Mouse (Mus musculus): Measurements from ENCODE around the gene Braf. TPM values are rescaled to one million over a fixed set of nuclear protein-coding genes. Genes with fewer than 3 reads are reported as not detected.
"Not testable (repeated sequence)": the region's sequence is repeated elsewhere in the genome, so short reads cannot be mapped to it uniquely, and the experiment has no call there.

Braf gene
- polyA plus RNA-seq, 1 experiment from 2014 or later, result 23.6 TPM

DNA sequence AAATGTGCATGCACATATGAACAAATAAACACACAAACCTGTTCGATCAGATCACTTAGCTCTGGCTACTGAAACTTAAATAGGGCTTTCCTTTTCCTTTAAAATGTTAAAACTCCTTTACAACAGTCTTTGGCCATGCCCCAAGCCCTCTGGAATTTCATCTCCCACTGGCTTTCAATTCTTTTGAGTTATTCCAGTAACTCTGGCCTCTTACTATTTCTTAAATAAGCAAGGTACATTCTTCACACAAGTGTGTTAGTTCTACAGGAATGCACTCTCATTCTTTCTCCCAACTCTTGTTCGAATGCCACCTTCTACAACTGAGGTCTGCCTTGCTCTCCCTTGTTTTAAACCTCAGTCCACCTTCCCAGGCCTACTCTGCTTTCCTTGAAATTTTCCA is 8.2 kb downstream of the Braf start:
- Histone ChIP-seq H3K4me1 (replicated peaks) (peaks cover 12% of the 10 kb centered on the region; the same call in 1 of the 2 replicates), H3K9ac (no peak overlapping the region), H3K27me3 (no peaks in the 10 kb centered on the region), H3K9me3 (no peaks in the 10 kb centered on the region), H3K4me3 (no peak overlapping the region), H3K4me2 (no peak overlapping the region), H3K36me3 (no peaks in the 10 kb centered on the region), H3K27ac (replicated peaks) (no peak overlapping the region)
- 86% methylated on average over 2 of the region's 2 CpGs for WGBS
- no peak for ATAC-seq (ENCODE audit: low FRiP score, low read depth)

DNA sequence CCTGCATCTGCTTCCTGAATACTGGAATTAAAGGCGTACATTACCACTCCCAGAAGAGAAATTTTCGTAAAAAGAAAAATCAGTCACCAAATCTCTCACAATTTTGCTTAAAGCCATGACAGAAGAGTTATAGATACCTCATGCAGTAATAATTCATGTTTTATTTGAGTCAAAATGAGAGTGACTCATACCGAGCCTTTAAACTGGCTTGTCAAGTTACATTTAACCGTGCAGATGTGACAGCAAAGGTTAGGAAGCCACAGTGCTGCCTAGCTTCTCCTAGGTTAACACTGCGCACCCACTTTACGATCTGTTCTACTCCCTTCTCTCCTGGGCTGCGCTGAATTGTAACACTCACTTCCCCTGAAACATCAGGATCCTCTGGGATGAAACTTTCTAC is 10.9 kb downstream of the Braf start:
- no peaks in the 10 kb centered on the region for H3K27me3 ChIP-seq
- no peaks in the 10 kb centered on the region for H3K4me1 ChIP-seq (replicated peaks)
- ATAC-seq (ENCODE audit: low FRiP score, low read depth), result no peak; the same call in 1 of the 2 replicates

DNA sequence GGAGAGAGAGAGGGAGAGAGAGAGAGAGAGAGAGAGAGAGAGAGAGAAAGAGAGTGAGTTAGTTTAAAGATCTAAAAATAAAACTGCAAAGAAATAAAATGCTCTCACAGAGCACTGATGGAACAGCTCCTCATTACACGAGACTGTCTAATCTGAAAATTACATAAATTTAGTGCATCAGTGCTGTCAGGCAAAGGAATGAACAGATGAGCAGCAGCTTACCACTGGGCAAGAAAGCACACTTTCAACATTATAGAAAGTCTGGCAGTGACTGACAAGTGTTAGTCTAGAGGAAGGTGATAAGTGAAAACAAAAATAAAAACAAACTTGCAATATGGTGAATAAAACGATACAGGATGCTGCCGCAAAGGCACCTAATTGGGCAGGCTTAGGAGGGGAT is 11.9 kb downstream of the Braf start:
- Histone ChIP-seq H3K9me3 (no peaks in the 10 kb centered on the region), H3K27ac (replicated peaks) (no peak overlapping the region), H3K36me3 (no peaks in the 10 kb centered on the region), H3K4me1 (replicated peaks) (no peaks in the 10 kb centered on the region), H3K4me2 (no peak overlapping the region), H3K27me3 (no peaks in the 10 kb centered on the region), H3K4me3 (no peak overlapping the region), H3K9ac (no peak overlapping the region)
- WGBS, result 82% methylated on average over 3 of the region's 3 CpGs
- ATAC-seq (ENCODE audit: low FRiP score, low read depth), result no peak

More for the DNA sequence above, 10.9 kb downstream of the Braf start:
- Histone ChIP-seq H3K4me2 (no peak overlapping the region), H3K36me3 (no peaks in the 10 kb centered on the region), H3K9ac (no peak overlapping the region), H3K9me3 (no peaks in the 10 kb centered on the region), H3K27ac (replicated peaks) (no peak overlapping the region), H3K4me3 (no peak overlapping the region)
- 82% methylated on average over 7 of the region's 7 CpGs for WGBS

DNA sequence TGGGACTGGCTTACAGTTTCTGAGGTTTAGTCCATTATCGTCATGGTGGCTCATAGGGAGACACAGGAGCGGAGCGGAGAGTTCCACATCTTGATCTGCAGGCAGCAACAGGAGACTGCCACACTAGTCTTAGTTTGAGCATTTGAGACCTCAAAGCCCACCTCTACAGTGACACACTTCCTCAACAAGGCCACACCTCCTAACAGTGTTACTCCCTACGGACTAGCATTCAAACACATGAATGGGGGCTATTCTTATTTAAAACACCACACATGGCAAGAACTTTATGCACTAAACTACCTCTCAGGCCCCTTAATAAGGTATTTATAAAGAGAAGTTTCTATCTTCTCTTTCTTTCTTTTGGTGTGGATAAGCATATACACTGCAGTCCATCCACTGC is 19.6 kb downstream of the Braf start:
- WGBS, result 87% methylated on average over 4 of the region's 4 CpGs

DNA sequence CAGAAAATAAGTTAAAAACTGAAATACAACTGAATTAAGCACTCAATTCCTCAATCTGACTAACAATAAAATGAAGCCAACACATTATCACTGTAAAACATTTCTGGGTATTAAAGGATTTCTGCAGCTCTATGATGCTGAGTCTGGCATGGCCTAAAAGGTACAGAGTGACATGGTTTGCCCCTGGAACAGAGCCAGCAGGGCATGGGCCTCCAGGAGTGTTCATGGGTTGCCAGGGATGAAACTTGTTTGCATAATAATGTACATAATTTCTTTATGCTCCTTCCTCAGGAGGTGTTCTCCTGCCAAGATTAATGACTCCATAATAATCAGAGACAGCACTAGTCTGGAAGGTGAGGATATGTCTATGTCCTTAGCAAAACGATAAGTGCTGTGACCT is 32.1 kb downstream of the Braf start:
- no peak overlapping the region for H3K4me2 ChIP-seq
- H3K9me3 ChIP-seq, result no peaks in the 10 kb centered on the region
- peaks cover 3% of the 10 kb centered on the region; the same call in 1 of the 2 replicates for H3K4me1 ChIP-seq (replicated peaks)
- no peak overlapping the region for H3K4me3 ChIP-seq
- H3K36me3 ChIP-seq, result no peaks in the 10 kb centered on the region
- no peak for ATAC-seq (ENCODE audit: low FRiP score, low read depth)
- 46% methylated on average over 1 of the region's 1 CpGs for WGBS
- H3K9ac ChIP-seq, result no peak overlapping the region
- H3K27ac ChIP-seq (replicated peaks), result no peak overlapping the region
- no peaks in the 10 kb centered on the region for H3K27me3 ChIP-seq

More for the DNA sequence above, 19.6 kb downstream of the Braf start:
- H3K27me3 ChIP-seq, result no peaks in the 10 kb centered on the region
- ATAC-seq (ENCODE audit: low FRiP score, low read depth), result no peak
- no peaks in the 10 kb centered on the region for H3K9me3 ChIP-seq
- H3K9ac ChIP-seq, result no peak overlapping the region
- H3K27ac ChIP-seq (replicated peaks), result no peak overlapping the region
- H3K4me1 ChIP-seq (replicated peaks), result no peaks in the 10 kb centered on the region
- no peak overlapping the region for H3K4me2 ChIP-seq
- H3K4me3 ChIP-seq, result no peak overlapping the region
- H3K36me3 ChIP-seq, result no peaks in the 10 kb centered on the region

DNA sequence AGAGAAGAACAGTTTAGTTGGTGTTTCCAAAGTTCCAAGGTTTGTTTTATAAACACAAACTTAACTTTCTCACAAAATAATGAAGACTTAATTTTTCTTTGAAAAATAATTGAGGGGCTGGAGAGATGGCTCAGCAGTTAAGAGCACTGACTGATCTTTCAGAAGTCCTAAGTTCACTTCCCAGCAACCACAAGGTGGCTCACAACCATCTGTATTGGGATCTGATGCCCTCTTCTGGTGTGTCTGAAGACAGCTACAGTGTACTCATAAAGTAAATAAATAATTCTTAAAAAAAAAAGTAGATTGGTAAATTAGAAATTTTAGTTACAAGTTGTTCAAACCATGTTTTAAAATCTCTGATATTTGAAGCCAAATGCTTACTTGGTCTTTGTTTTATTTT is 38.4 kb downstream of the Braf start:
- H3K9ac ChIP-seq; H3K27me3 ChIP-seq; H3K27ac ChIP-seq (replicated peaks); H3K36me3 ChIP-seq; H3K9me3 ChIP-seq; ATAC-seq (ENCODE audit: low FRiP score, low read depth); H3K4me3 ChIP-seq; H3K4me1 ChIP-seq (replicated peaks); H3K4me2 ChIP-seq: not testable (repeated sequence)

DNA sequence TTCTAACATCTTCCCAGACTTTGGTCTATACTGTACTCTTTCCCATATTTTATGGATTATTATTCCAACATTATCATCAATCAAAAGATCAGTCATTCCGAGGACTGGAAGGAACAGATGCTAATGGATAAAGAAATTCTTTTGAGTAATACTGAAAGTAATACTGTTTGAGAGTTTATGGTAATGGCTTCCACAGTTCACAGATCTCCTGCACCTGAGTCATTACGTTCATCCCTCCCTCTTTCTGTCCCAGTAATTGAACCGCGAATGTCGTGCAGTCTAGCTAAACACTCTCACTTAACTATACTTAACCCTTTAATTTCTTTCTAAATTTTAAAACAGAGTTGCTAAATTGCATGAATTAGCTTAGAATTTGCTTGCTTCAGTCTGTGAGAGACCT is 43.5 kb downstream of the Braf start:
- H3K9me3 ChIP-seq, result no peaks in the 10 kb centered on the region
- no peak overlapping the region for H3K27ac ChIP-seq (replicated peaks)
- no peak overlapping the region for H3K9ac ChIP-seq
- H3K36me3 ChIP-seq, result peaks cover 6% of the 10 kb centered on the region
- WGBS, result 61% methylated on average over 5 of the region's 5 CpGs
- no peak for ATAC-seq (ENCODE audit: low FRiP score, low read depth)
- no peaks in the 10 kb centered on the region for H3K27me3 ChIP-seq
- no peaks in the 10 kb centered on the region for H3K4me1 ChIP-seq (replicated peaks)
- no peak overlapping the region for H3K4me3 ChIP-seq
- no peak overlapping the region for H3K4me2 ChIP-seq

DNA sequence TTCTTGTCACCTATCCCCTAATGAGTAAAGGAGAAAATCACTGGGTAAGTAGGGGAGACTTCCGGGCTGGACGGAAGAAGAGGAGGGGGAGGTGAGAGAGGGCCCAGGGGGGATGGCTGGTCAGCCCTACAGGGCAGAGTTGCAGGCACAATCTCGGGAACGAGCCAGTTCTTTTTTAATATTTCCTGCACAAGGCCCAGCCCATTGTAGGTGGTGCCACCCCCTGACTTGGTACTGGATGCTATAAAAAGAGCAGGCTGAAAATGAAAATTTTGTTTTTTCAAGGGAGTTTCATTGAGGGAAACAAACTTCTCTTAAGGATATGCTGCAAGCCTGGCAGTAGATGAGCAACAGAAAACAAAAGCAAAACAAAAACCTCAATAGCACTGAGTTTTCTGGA is 44.7 kb downstream of the Braf start:
- H3K4me3 ChIP-seq, result no peak overlapping the region
- no peaks in the 10 kb centered on the region for H3K4me1 ChIP-seq (replicated peaks)
- H3K9me3 ChIP-seq, result no peaks in the 10 kb centered on the region
- no peak overlapping the region for H3K27ac ChIP-seq (replicated peaks)
- H3K9ac ChIP-seq, result no peak overlapping the region
- no peak overlapping the region for H3K4me2 ChIP-seq
- 19% methylated on average over 4 of the region's 4 CpGs for WGBS
- no peak for ATAC-seq (ENCODE audit: low FRiP score, low read depth)
- no peaks in the 10 kb centered on the region for H3K27me3 ChIP-seq
- H3K36me3 ChIP-seq, result peaks cover 10% of the 10 kb centered on the region

DNA sequence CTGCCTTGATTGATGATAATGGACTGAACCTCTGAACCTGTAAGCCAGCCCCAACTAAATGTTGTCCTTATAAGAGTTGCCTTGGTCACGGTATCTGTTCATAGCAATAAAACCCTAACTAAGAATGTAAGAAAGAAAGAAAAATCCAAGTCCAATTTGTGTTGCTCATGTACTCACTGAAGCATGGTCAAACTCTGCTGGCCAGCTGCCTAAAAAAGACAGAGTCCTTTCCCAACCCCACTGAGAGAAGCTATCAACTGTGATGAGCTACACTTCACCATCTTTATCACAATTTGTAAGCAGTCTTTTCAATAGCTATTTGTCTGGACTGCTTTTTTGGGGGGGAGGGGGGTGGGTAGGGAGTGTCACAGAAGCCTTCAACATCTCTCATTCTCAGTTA is 47.0 kb downstream of the Braf start:
- Histone ChIP-seq H3K9ac (no peak overlapping the region), H3K36me3 (peaks cover 10% of the 10 kb centered on the region), H3K4me2 (no peak overlapping the region), H3K4me1 (replicated peaks) (no peaks in the 10 kb centered on the region), H3K27ac (replicated peaks) (no peak overlapping the region), H3K27me3 (no peaks in the 10 kb centered on the region), H3K4me3 (no peak overlapping the region), H3K9me3 (no peaks in the 10 kb centered on the region)
- no peak for ATAC-seq (ENCODE audit: low FRiP score, low read depth)
- WGBS, result 97% methylated on average over 1 of the region's 1 CpGs

DNA sequence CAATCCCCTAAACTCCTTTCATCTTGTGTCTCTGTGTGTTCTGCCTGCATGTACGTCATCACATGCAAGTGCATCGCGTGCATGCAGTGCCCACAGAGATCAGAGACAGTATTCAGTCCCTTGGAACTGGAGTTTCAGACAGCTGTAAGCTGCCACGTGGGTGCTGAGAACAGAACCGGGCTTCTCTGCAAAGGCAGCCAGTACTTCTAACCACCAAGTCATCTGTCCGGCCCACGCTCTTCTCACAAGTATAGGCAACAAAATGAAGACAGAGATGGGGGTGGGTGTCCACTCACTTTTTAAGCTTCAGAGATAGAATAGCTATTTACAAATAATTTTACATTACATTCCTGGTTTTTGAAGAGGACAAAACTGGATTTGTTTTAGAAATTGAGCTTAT is 50.2 kb downstream of the Braf start:
- H3K27ac ChIP-seq (replicated peaks), result no peak overlapping the region
- 86% methylated on average over 7 of the region's 7 CpGs for WGBS
- H3K4me1 ChIP-seq (replicated peaks), result no peaks in the 10 kb centered on the region
- H3K27me3 ChIP-seq, result no peaks in the 10 kb centered on the region
- no peak for ATAC-seq (ENCODE audit: low FRiP score, low read depth)
- H3K9me3 ChIP-seq, result no peaks in the 10 kb centered on the region
- H3K4me3 ChIP-seq, result no peak overlapping the region
- H3K36me3 ChIP-seq, result peaks cover 14% of the 10 kb centered on the region
- no peak overlapping the region for H3K4me2 ChIP-seq
- H3K9ac ChIP-seq, result no peak overlapping the region

DNA sequence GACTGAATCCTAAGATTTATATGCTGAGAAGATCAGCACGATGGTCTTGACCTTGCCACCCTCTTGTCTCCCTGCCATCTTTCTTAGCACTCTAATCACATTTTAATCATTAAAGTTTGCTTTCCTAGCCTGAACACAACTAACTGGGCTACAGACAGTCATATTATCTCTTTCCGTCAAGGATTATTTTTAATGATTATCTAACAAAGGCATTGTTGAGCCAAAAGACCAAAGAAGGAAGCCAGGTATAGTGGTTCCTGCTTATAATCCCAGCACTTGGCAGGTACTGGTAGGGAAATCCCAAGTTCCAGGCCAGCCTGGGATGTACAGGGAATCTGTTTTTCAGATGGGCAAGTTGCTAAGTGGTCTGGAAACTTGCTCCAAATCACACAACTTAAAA is 114.0 kb downstream of the Braf start:
- no peaks in the 10 kb centered on the region for H3K4me1 ChIP-seq (replicated peaks)
- no peak for ATAC-seq (ENCODE audit: low FRiP score, low read depth)
- H3K36me3 ChIP-seq, result peaks cover 28% of the 10 kb centered on the region
- H3K27me3 ChIP-seq, result no peaks in the 10 kb centered on the region
- H3K4me2 ChIP-seq, result no peak overlapping the region
- H3K27ac ChIP-seq (replicated peaks), result no peak overlapping the region
- WGBS, result 94% methylated on average over 2 of the region's 2 CpGs
- no peak overlapping the region for H3K4me3 ChIP-seq
- no peaks in the 10 kb centered on the region for H3K9me3 ChIP-seq
- no peak overlapping the region for H3K9ac ChIP-seq

DNA sequence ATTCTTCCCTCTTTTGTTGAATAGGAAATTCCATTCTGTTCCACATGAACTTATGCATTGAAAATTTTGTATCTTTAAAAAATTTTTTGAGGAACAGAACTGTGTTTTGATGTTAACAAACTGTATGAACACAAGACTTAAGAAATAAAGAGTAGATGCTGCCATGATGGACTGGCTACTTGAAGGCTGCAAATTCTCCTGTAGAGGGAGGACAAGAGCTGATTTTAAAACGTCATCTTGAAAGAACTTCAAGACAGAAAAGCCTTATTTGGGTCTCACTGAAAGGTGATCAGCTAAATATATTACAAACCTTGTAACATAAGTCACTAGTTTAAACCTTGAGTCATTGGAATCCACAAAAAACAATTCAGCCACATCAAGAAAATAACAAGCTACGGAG is 115.1 kb downstream of the Braf start:
- peaks cover 22% of the 10 kb centered on the region for H3K36me3 ChIP-seq
- H3K27me3 ChIP-seq, result no peaks in the 10 kb centered on the region
- H3K4me2 ChIP-seq, result no peak overlapping the region
- H3K9ac ChIP-seq, result no peak overlapping the region
- H3K27ac ChIP-seq (replicated peaks), result no peak overlapping the region
- H3K4me1 ChIP-seq (replicated peaks), result no peaks in the 10 kb centered on the region
- no peak overlapping the region for H3K4me3 ChIP-seq
- 68% methylated on average over 2 of the region's 2 CpGs for WGBS
- ATAC-seq (ENCODE audit: low FRiP score, low read depth), result no peak
- H3K9me3 ChIP-seq, result no peaks in the 10 kb centered on the region

DNA sequence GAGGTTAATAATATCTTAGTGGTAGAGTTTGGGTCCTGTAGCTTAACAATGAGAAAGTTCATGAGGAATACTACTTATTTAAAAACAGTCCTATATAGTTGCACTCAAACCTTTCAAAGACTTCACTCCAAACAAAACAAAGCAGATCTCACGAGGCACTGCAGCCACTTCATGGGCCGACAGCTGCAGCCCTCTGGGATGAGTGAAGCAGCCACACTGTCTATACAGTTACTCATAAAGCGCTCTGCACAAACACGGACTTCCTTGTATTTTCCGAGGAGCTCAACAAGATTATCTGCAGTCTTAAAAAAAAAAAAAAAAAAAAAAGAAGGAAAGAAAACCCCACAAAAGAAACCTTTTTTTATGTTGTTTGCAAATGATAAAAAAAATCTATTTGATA is 117.9 kb downstream of the Braf start:
- no peak for ATAC-seq (ENCODE audit: low FRiP score, low read depth)
- WGBS, result 81% methylated on average over 5 of the region's 5 CpGs
- Histone ChIP-seq H3K9ac (no peak overlapping the region), H3K4me1 (replicated peaks) (no peaks in the 10 kb centered on the region), H3K27me3 (no peaks in the 10 kb centered on the region), H3K9me3 (no peaks in the 10 kb centered on the region), H3K36me3 (peaks cover 15% of the 10 kb centered on the region), H3K4me2 (no peak overlapping the region), H3K27ac (replicated peaks) (no peak overlapping the region), H3K4me3 (no peak overlapping the region)

Measured in hindbrain, embryonic 15.5 days (tissue).